Mouse (Mus musculus): ENCODE measurements around the gene Nfib. TPM values are rescaled to one million over a fixed set of nuclear protein-coding genes. Genes with fewer than 3 reads are reported as not detected.
"Not testable (repeated sequence)": the region's sequence is repeated elsewhere in the genome, so short reads cannot be mapped to it uniquely, and the experiment has no call there.

The Nfib gene
- polyA plus RNA-seq, 1 experiment from 2014 or later: 9.5 TPM

- Histone ChIP-seq H3K4me1 (no peaks in the 10 kb centered on the region), H3K4me2 (no peak overlapping the region), H3K27me3 (replicated peaks) (no peaks in the 10 kb centered on the region), H3K9ac (no peak overlapping the region), H3K36me3 (no peaks in the 10 kb centered on the region), H3K9me3 (replicated peaks) (no peaks in the 10 kb centered on the region), H3K4me3 (no peak overlapping the region), H3K27ac (no peak overlapping the region)
- WGBS (ENCODE audit: insufficient replicate concordance): 23% methylated on average over 4 of the region's 4 CpGs
- no peak for ATAC-seq
Observed at GRCm38 (mm10) chr4:82266066-82266619, 439.4 kb downstream of the Nfib start.

GRCm38 (mm10) chr4:82258545-82258944, 447.0 kb downstream of the Nfib start:
- not testable (repeated sequence) for H3K4me3 ChIP-seq; H3K9ac ChIP-seq; H3K4me1 ChIP-seq; ATAC-seq; H3K27me3 ChIP-seq (replicated peaks); H3K36me3 ChIP-seq; H3K9me3 ChIP-seq (replicated peaks); H3K27ac ChIP-seq; H3K4me2 ChIP-seq
- 33% methylated on average over 1 of the region's 1 CpGs for whole genome bisulfite sequencing (ENCODE audit: insufficient replicate concordance)

GRCm38 (mm10) chr4:82252054-82252453, 453.5 kb downstream of the Nfib start:
- Histone ChIP-seq H3K9me3 (replicated peaks) (no peaks in the 10 kb centered on the region), H3K4me3 (no peak overlapping the region), H3K4me1 (no peaks in the 10 kb centered on the region), H3K9ac (no peak overlapping the region), H3K4me2 (no peak overlapping the region), H3K27me3 (replicated peaks) (no peaks in the 10 kb centered on the region), H3K36me3 (no peaks in the 10 kb centered on the region), H3K27ac (no peak overlapping the region)
- 77% methylated on average over 8 of the region's 8 CpGs for WGBS (ENCODE audit: insufficient replicate concordance)
- no peak for ATAC-seq

GRCm38 (mm10) chr4:82250355-82250659, 455.2 kb downstream of the Nfib start:
- H3K4me2 ChIP-seq: no peak overlapping the region
- no peak overlapping the region for H3K4me3 ChIP-seq
- H3K9ac ChIP-seq: no peak overlapping the region
- H3K4me1 ChIP-seq: no peaks in the 10 kb centered on the region
- no peaks in the 10 kb centered on the region for H3K9me3 ChIP-seq (replicated peaks)
- no peak for ATAC-seq
- 47% methylated on average over 5 of the region's 5 CpGs for WGBS (ENCODE audit: insufficient replicate concordance)
- 0 out of 2 replicates have a peak overlapping the region, but pooled peaks have one; percentile 20 for H3K27ac ChIP-seq
- no peaks in the 10 kb centered on the region for H3K27me3 ChIP-seq (replicated peaks)
- H3K36me3 ChIP-seq: no peaks in the 10 kb centered on the region

GRCm38 (mm10) chr4:82249518-82250354, 455.8 kb downstream of the Nfib start:
- Histone ChIP-seq H3K4me1 (no peaks in the 10 kb centered on the region), H3K27me3 (replicated peaks) (no peaks in the 10 kb centered on the region), H3K9ac (no peak overlapping the region), H3K27ac (peak overlapping the region; percentile 20; the same call in 1 of the 2 replicates), H3K4me3 (no peak overlapping the region), H3K4me2 (no peak overlapping the region), H3K36me3 (no peaks in the 10 kb centered on the region), H3K9me3 (replicated peaks) (no peaks in the 10 kb centered on the region)
- 57% methylated on average over 11 of the region's 11 CpGs for WGBS (ENCODE audit: insufficient replicate concordance)
- no peak for ATAC-seq

- 64% methylated on average over 1 of the region's 1 CpGs for WGBS (ENCODE audit: insufficient replicate concordance)
- no peaks in the 10 kb centered on the region for H3K4me1 ChIP-seq
- H3K27ac ChIP-seq: no peak overlapping the region
Observed at GRCm38 (mm10) chr4:82248961-82249360, 456.6 kb downstream of the Nfib start.

GRCm38 (mm10) chr4:82248031-82248430, 457.5 kb downstream of the Nfib start:
- ATAC-seq: no peak
- H3K27ac ChIP-seq: no peak overlapping the region

More at GRCm38 (mm10) chr4:82248961-82249360, 456.6 kb downstream of the Nfib start:
- no peaks in the 10 kb centered on the region for H3K9me3 ChIP-seq (replicated peaks)
- no peak for ATAC-seq
- no peak overlapping the region for H3K9ac ChIP-seq
- H3K4me2 ChIP-seq: no peak overlapping the region
- H3K36me3 ChIP-seq: no peaks in the 10 kb centered on the region
- no peaks in the 10 kb centered on the region for H3K27me3 ChIP-seq (replicated peaks)
- no peak overlapping the region for H3K4me3 ChIP-seq

GRCm38 (mm10) chr4:82246290-82246689, 459.3 kb downstream of the Nfib start:
- Histone ChIP-seq H3K4me3 (no peak overlapping the region), H3K27ac (no peak overlapping the region), H3K4me2 (no peak overlapping the region), H3K9me3 (replicated peaks) (no peaks in the 10 kb centered on the region), H3K9ac (no peak overlapping the region), H3K36me3 (no peaks in the 10 kb centered on the region), H3K4me1 (no peaks in the 10 kb centered on the region), H3K27me3 (replicated peaks) (no peaks in the 10 kb centered on the region)
- 68% methylated on average over 2 of the region's 2 CpGs for WGBS (ENCODE audit: insufficient replicate concordance)
- no peak for ATAC-seq

More at GRCm38 (mm10) chr4:82248031-82248430, 457.5 kb downstream of the Nfib start:
- Histone ChIP-seq H3K27me3 (replicated peaks) (no peaks in the 10 kb centered on the region), H3K9me3 (replicated peaks) (no peaks in the 10 kb centered on the region), H3K4me3 (no peak overlapping the region), H3K9ac (no peak overlapping the region), H3K4me2 (no peak overlapping the region), H3K4me1 (no peaks in the 10 kb centered on the region), H3K36me3 (no peaks in the 10 kb centered on the region)
- 66% methylated on average over 5 of the region's 5 CpGs for WGBS (ENCODE audit: insufficient replicate concordance)

Other genes starting within 250 kb of the Nfib start
- 7.4 and 8.1 TPM in 2 replicates for gene Zdhhc21, start 154.2 kb upstream of the Nfib start, polyA plus RNA-seq (2016; fragmentation: Nextera tagmentation; extraction: Ambion mirVana)
- gene Cer1, start 179.4 kb upstream of the Nfib start, polyA plus RNA-seq (2016; fragmentation: Nextera tagmentation; extraction: Ambion mirVana): not detected in 2 replicates